22 mouse cellular contexts compared by ENCODE assay signal in genomic region chr1:76529531-76529930, GRCm38 (mm10).
DNase-seq lines count a peak whose midpoint lies in the region; ATAC-seq and TF ChIP-seq lines count a peak whose summit lies in the region.
"Had no signal": no experiment of that assay in that cellular context is flagged by ENCODE, and none has a peak within 500 bp of the region (broad histone marks: within the 10 kb centered on the region; RNA-seq: fewer than 3 reads in every experiment).

No protein-coding gene starts in this region.

- H3K27ac ChIP-seq in kidney, adult 2 months (ENCODE audit: insufficient read depth, low read depth, low read length) = no peak overlapping the region
- no peak overlapping the region for H3K27ac ChIP-seq in liver, postnatal 0 days (ENCODE audit: low read depth)
- no peak overlapping the region for H3K27ac ChIP-seq in intestine, postnatal 0 days (ENCODE audit: low read depth, low read length)
- H3K27ac ChIP-seq: forebrain, embryonic 10.5 days; hindbrain, postnatal 0 days; midbrain, embryonic 12.5 days; stomach, postnatal 0 days had no signal

- H3K27me3 ChIP-seq in kidney, adult 2 months (replicated peaks; ENCODE audit: control insufficient read depth, insufficient read depth, low read length) = no peaks in the 10 kb centered on the region
- no peaks in the 10 kb centered on the region for H3K27me3 ChIP-seq in liver, postnatal 0 days (ENCODE audit: insufficient read depth, low read length)
- H3K27me3 ChIP-seq in intestine, postnatal 0 days (replicated peaks; ENCODE audit: control insufficient read depth, insufficient read depth, low read length) = no peaks in the 10 kb centered on the region
- H3K27me3 ChIP-seq: heart, embryonic 12.5 days; midbrain, embryonic 12.5 days had no signal

- H3K36me3 ChIP-seq in kidney, adult 2 months (ENCODE audit: control insufficient read depth, insufficient read depth, low read length) = no peaks in the 10 kb centered on the region
- no peaks in the 10 kb centered on the region for H3K36me3 ChIP-seq in liver, postnatal 0 days (replicated peaks; ENCODE audit: insufficient read depth, low read length)
- H3K36me3 ChIP-seq in intestine, postnatal 0 days (ENCODE audit: control insufficient read depth, insufficient read depth) = no peaks in the 10 kb centered on the region
- H3K36me3 ChIP-seq: forebrain, embryonic 10.5 days; heart, embryonic 12.5 days; midbrain, embryonic 12.5 days had no signal

- no peaks in the 10 kb centered on the region for H3K4me1 ChIP-seq in kidney, adult 2 months (ENCODE audit: control insufficient read depth, insufficient read depth, low read length)
- no peaks in the 10 kb centered on the region for H3K4me1 ChIP-seq in liver, postnatal 0 days (ENCODE audit: insufficient read depth)
- no peaks in the 10 kb centered on the region for H3K4me1 ChIP-seq in intestine, postnatal 0 days (replicated peaks; ENCODE audit: control insufficient read depth, insufficient read depth, low read length)
- H3K4me1 ChIP-seq: heart, embryonic 12.5 days; midbrain, embryonic 12.5 days had no signal

- H3K9me3 ChIP-seq in liver, postnatal 0 days (ENCODE audit: low read length) = no peaks in the 10 kb centered on the region
- no peaks in the 10 kb centered on the region for H3K9me3 ChIP-seq in intestine, postnatal 0 days (ENCODE audit: control insufficient read depth)
- H3K9me3 ChIP-seq: midbrain, embryonic 12.5 days had no signal

- no peak overlapping the region for H3K4me2 ChIP-seq in liver, postnatal 0 days (ENCODE audit: low read depth, low read length)
- H3K4me2 ChIP-seq in intestine, postnatal 0 days (replicated peaks; ENCODE audit: low read depth) = no peak overlapping the region
- H3K4me2 ChIP-seq: heart, embryonic 12.5 days; midbrain, embryonic 12.5 days had no signal

- ATAC-seq in liver, postnatal 0 days = no peak
- no peak for ATAC-seq in cerebellum, adult (ENCODE audit: insufficient number of reproducible peaks, low FRiP score, low TSS enrichment)
- no peak for ATAC-seq in intestine, postnatal 0 days
- ATAC-seq: CD4-positive, CD25-positive, alpha-beta regulatory T cell, adult 4 months; forebrain, embryonic 16.5 days; hindbrain, postnatal 0 days; intestine, embryonic 16.5 days had no signal

- no peak for TF ChIP-seq EP300 in liver, postnatal 0 days (IDR thresholded peaks at IDR 0.05; ENCODE audit: low read depth)

- DNase-seq in kidney, adult 2 months = peak; percentile 2
- DNase-seq in kidney, postnatal 25 days = no peak
- peak; percentile 4 for DNase-seq in liver
- no peak for DNase-seq in liver, postnatal 0 days
- DNase-seq in embryo, embryonic 10.5 days (ENCODE audit: low spot score) = peak; percentile 32
- peak; percentile 41 for DNase-seq in kidney, postnatal 14 days
- DNase-seq: cerebellum, adult 11 months; gastrocnemius, postnatal 14 days; heart, adult 11 months; heart, postnatal 10 days; right cerebral cortex, postnatal 14 days; thymus, adult 2 months had no signal

- no peak for TF ChIP-seq POLR2A in kidney, adult 2 months (IDR thresholded peaks at IDR 0.05; ENCODE audit: low read depth, low read length)

- WGBS in kidney, adult 2 months = 16% methylated on average over 9 of the region's 9 CpGs
- WGBS in liver, postnatal 0 days (ENCODE audit: insufficient replicate concordance) = 64% methylated on average over 9 of the region's 9 CpGs
- WGBS in intestine, postnatal 0 days = 63% methylated on average over 9 of the region's 9 CpGs

- H3K9ac ChIP-seq in liver, postnatal 0 days (replicated peaks) = no peak overlapping the region
- no peak overlapping the region for H3K9ac ChIP-seq in intestine, postnatal 0 days (ENCODE audit: low read depth, low read length)
- H3K9ac ChIP-seq: heart, embryonic 12.5 days; midbrain, embryonic 12.5 days had no signal

- no peak for TF ChIP-seq CTCF in kidney, adult 2 months (conservative IDR thresholded peaks at IDR 0.05; ENCODE audit: insufficient read depth, insufficient read length, low read depth, low read length)
- TF ChIP-seq CTCF in liver, postnatal 0 days (IDR thresholded peaks at IDR 0.05; ENCODE audit: low read depth) = no peak
- no peak for TF ChIP-seq CTCF in intestine, postnatal 0 days (IDR thresholded peaks at IDR 0.05; ENCODE audit: low read depth)

- no peak overlapping the region for H3K4me3 ChIP-seq in kidney, adult 2 months (ENCODE audit: insufficient read depth, low read depth, low read length)
- no peak overlapping the region for H3K4me3 ChIP-seq in liver, postnatal 0 days (ENCODE audit: low read depth, low read length)
- no peak overlapping the region for H3K4me3 ChIP-seq in intestine, postnatal 0 days (ENCODE audit: low read depth, low read length)
- H3K4me3 ChIP-seq: forebrain, embryonic 10.5 days; heart, embryonic 12.5 days; midbrain, embryonic 12.5 days had no signal

Comparison
In these comparisons a context has a peak if more than half of its experiments do, and no peak if none do; other contexts are left out.
1. DNase-seq: peak in kidney, adult 2 months (single experiment), liver (single experiment), embryo, embryonic 10.5 days (single experiment) and kidney, postnatal 14 days (single experiment); none in kidney, postnatal 25 days (0 of 2) and liver, postnatal 0 days (single experiment).